Mouse (Mus musculus) large intestine, adult 2 months (tissue): ENCODE measurements around the gene Pla2g4f. TPM values are rescaled to one million over a fixed set of nuclear protein-coding genes. Genes with fewer than 3 reads are reported as not detected.

Experiments used
- DNase-seq: peaks from one replicate; pipeline ENCODE4 v3.0.0-alpha.2; 2012; ENCODE audit warnings: low read depth, low spot score
- WGBS: fragments of 180-500 bp; shearing (Covaris S2); methylation state at CpG from one replicate; pipeline ENCODE4 v1.1.7; 2018; 5-methylcytosine and 5-hydroxymethylcytosine counted together
- polyA plus RNA-seq: library from polyadenylated mRNA; depleted of rRNA; stranded (reverse); fragments of >200 nt; gene quantifications from 2 replicates; pipeline ENCODE4 v1.2.3, GENCODE M21; 2012; rRNA removed

The Pla2g4f gene
- polyA plus RNA-seq: 0.21 and 0.22 TPM in 2 replicates

- no peak for DNase-seq
- WGBS: 31% methylated on average over 3 of the region's 3 CpGs
Measured at GRCm38 (mm10) chr2:120313976-120314375, at the start of gene Pla2g4f. TSS of gene Pla2g4f (minus strand) at chr2:120314165.

GRCm38 (mm10) chr2:120360425-120360824, 46.5 kb upstream of the Pla2g4f start:
- 24% methylated on average over 1 of the region's 1 CpGs for WGBS
- DNase-seq: no peak

GRCm38 (mm10) chr2:120352682-120353646, 39.0 kb upstream of the Pla2g4f start, which contains the start of gene Vps39:
TSS of gene Vps39 (minus strand) at chr2:120353137.
- DNase-seq: peak; percentile 46
- 11% methylated on average over 44 of the region's 44 CpGs for WGBS

GRCm38 (mm10) chr2:120351321-120351720, 37.4 kb upstream of the Pla2g4f start:
- DNase-seq: no peak
- WGBS: 75% methylated on average over 5 of the region's 5 CpGs

- 78% methylated on average over 9 of the region's 9 CpGs for WGBS
Measured at GRCm38 (mm10) chr2:120348120-120348519, 34.2 kb upstream of the Pla2g4f start.

GRCm38 (mm10) chr2:120341741-120342140, 27.8 kb upstream of the Pla2g4f start:
- no peak for DNase-seq
- 76% methylated on average over 1 of the region's 1 CpGs for WGBS

More at GRCm38 (mm10) chr2:120348120-120348519, 34.2 kb upstream of the Pla2g4f start:
- DNase-seq: no peak

- WGBS: 39% methylated on average over 2 of the region's 2 CpGs
- no peak for DNase-seq
Measured at GRCm38 (mm10) chr2:120337886-120338285, 23.9 kb upstream of the Pla2g4f start.

- DNase-seq: no peak
- 83% methylated on average over 4 of the region's 4 CpGs for WGBS
Measured at GRCm38 (mm10) chr2:120331575-120331974, 17.6 kb upstream of the Pla2g4f start.

- no peak for DNase-seq
- WGBS: 47% methylated on average over 4 of the region's 4 CpGs
Measured at GRCm38 (mm10) chr2:120315077-120315476, 1.1 kb upstream of the Pla2g4f start.

GRCm38 (mm10) chr2:120314487-120314886, 522 bp upstream of the Pla2g4f start:
- no peak for DNase-seq
- 43% methylated on average over 4 of the region's 4 CpGs for WGBS

GRCm38 (mm10) chr2:120312276-120312825, 1.6 kb downstream of the Pla2g4f start:
- no peak for DNase-seq
- WGBS: 49% methylated on average over 7 of the region's 7 CpGs

GRCm38 (mm10) chr2:120304113-120304512, 9.9 kb downstream of the Pla2g4f start:
- 11% methylated on average over 3 of the region's 3 CpGs for WGBS
- DNase-seq: no peak

GRCm38 (mm10) chr2:120301076-120301475, 12.9 kb downstream of the Pla2g4f start:
- WGBS: 94% methylated on average over 6 of the region's 6 CpGs
- no peak for DNase-seq

GRCm38 (mm10) chr2:120299866-120300265, 14.1 kb downstream of the Pla2g4f start:
- 68% methylated on average over 4 of the region's 4 CpGs for WGBS
- no peak for DNase-seq

GRCm38 (mm10) chr2:120296160-120296559, 17.8 kb downstream of the Pla2g4f start:
- no peak for DNase-seq
- 3% methylated on average over 2 of the region's 2 CpGs for WGBS

- 77% methylated on average over 8 of the region's 9 CpGs for WGBS
- DNase-seq: no peak
Measured at GRCm38 (mm10) chr2:120291471-120292078, 22.4 kb downstream of the Pla2g4f start.

- WGBS: 54% methylated on average over 5 of the region's 5 CpGs
- DNase-seq: no peak
Measured at GRCm38 (mm10) chr2:120288995-120289394, 25.0 kb downstream of the Pla2g4f start, which contains the start of gene Pla2g4d. TSS of gene Pla2g4d (minus strand) at chr2:120289197.

- 91% methylated on average over 3 of the region's 3 CpGs for WGBS
- no peak for DNase-seq
Measured at GRCm38 (mm10) chr2:120288401-120288800, 25.6 kb downstream of the Pla2g4f start.

- DNase-seq: no peak
- WGBS: 69% methylated on average over 4 of the region's 4 CpGs
Measured at GRCm38 (mm10) chr2:120285639-120286038, 28.3 kb downstream of the Pla2g4f start.

GRCm38 (mm10) chr2:120284705-120285104, 29.3 kb downstream of the Pla2g4f start:
- DNase-seq: no peak
